Mouse (Mus musculus): ENCODE measurements around the gene Hs3st4. TPM values are rescaled to one million over a fixed set of nuclear protein-coding genes. Genes with fewer than 3 reads are reported as not detected.

Gene Hs3st4
- total RNA-seq, 2 experiments from 2014 or later: 0.14 TPM; not detected in 1

DNA sequence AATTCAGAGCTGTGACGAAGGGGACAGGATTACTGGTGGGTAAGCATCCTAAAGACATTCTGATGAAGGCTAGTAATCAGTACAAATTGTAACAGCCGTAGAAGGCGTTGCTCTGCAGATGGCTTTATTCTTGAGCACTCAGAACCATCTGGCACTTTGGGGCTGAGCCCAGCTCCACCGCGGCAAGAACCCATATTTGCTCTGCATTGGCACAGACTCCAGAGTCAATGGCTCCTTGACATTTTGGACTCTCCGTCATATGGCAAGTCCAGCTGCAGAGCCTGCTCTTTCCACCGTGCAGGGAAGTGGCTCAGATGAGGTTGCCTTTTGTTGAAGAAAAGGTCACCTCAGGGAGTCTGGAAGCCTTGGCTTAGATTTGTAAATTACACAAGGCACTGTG, 148.6 kb downstream of the Hs3st4 start:
- intact Hi-C loops (cut with DNase I): no loop called here

DNA sequence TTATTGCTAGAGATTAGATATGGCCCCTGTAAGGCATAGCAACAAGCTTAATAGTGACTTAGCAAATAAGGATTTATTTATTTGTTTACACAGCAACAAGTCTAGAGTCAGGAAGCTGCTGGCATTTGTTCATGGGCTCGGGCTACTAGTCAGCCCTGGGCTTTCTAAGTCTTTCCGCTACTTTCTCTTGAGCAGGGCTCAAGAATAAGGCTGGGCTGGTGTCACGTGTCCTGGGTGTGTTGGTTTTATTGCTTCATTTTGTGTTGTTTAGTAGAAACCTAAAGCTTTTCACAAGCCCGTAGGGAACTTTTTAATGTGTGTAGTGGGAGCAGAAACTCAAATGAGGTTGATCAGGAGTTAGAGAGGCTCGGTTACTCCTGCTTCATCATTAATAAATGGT, 153.5 kb downstream of the Hs3st4 start:
- intact Hi-C loops (cut with DNase I): no loop called here
- DNase-seq: no peak

More for the DNA sequence above, 148.6 kb downstream of the Hs3st4 start:
- DNase-seq: peak; percentile 27 to 35

DNA sequence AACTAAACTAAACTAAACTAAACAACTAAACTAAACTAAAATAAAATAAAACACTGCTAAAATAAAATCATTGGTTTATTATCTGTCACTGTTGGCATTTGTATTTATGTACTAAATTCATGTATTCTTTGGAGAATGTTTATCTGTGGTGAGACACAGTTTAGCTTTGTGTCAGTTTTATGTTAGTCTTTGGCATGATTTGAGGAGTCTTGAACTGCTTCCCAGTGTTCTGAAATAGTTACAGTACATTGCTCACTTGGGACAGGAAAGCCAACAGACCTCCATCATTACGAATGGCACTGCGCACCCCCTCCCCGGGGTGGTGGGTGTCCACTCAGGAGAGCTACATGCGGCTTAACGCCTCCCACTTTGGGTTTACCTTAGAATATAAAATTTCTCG, 158.6 kb downstream of the Hs3st4 start:
- intact Hi-C loops (cut with DNase I): no loop called here

DNA sequence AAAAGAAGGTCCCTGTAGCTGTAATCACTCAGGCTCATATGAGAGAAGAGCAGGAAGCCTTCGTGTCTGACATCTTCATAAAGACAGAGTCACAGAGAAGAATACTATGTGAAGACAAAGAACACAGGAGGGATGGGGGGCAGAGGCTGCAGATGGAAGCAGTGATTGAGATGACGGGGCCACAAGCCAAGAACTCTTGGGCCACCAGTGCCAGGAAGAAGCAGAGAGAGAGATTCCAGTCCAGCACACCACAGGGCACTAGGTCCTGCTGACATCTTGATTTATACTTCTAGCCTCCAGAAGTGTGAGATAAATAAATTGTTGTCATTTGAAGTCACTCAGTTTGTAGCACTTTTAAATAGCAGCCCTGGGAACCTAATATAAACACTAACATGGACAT, 168.2 kb downstream of the Hs3st4 start:
- intact Hi-C loops (cut with DNase I): no loop called here
- no peak for DNase-seq

More for the DNA sequence above, 158.6 kb downstream of the Hs3st4 start:
- no peak for DNase-seq

DNA sequence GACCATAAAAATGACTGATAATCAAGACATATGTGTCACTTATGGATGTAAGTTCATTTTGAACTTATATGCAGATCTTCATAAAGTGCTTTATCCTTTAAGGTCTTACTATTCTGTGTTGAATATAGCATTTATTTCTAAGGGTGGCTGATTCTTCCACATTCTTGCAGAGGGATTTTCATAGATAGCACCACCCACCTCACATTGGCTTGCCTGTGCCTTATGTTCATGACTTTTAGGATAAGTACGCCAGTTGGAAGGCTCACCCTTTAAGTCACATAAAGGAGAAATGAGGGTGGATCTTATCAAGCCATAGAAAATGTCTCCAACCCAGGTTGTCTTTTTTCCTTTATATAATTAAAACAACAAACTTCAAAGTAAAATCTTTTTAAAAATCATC, 180.6 kb downstream of the Hs3st4 start:
- intact Hi-C loops (cut with DNase I): no loop called here
- no peak for DNase-seq

DNA sequence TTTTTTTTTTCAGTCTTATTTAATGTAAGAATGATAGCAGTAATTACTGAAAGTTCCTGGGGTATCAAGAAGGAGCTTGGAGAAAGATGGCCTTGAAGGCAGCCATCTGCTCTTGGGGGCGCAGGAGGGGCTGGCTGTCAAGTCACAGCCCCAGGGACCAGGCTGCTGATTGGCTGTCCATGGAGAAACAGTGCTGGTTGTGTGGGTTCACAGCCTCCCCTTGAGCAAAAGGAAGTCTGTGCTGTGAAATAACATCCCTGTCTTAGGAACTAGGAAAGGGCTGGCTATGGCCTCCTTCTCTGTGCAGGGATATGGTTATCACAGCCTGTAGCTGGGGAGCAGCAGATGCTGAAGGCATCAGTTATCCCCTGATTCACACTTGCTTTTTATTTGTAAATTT, 183.6 kb downstream of the Hs3st4 start:
- intact Hi-C loops (cut with DNase I): no loop called here
- DNase-seq: no peak

DNA sequence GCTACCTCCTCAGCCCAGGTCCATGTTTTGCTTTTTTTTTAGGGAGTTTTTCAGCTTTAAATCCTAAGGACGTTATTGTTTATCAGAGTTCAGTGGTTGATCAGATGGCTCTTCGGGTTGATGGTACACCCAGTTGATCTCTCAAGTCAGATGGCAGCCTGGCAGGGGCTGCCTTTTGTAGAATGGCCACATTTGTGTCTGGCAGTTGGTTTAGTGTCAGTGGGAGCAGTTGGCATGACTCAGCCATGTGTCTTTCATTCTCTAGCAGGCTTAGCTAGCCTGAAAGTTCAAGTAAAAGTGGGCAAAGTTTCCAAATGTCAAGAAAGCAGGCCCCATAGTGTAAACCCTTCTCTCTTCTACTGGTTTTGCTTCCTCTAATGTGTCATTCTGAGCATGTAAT, 186.1 kb downstream of the Hs3st4 start:
- DNase-seq: no peak
- intact Hi-C loops (cut with DNase I): no loop called here

DNA sequence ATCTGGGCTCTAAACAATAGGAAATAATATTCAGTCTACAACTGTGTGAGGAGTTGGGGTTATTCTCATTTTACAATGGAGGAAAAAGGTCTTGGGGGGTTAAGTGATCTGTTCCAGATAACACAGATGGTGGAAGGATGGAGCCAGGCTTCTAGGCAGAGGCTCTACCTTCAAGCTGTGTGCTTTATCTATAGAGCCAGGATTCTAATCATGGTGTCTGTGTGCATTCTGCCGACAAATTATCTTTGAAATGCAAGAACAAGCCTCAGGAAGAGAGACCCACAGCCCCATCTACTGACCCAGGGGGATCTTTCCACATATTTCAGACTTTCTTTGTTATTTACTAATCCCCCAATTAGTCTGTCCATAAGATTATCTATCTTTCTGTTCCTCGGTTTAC, 187.3 kb downstream of the Hs3st4 start:
- no peak for DNase-seq
- intact Hi-C loops (cut with DNase I): no loop called here

DNA sequence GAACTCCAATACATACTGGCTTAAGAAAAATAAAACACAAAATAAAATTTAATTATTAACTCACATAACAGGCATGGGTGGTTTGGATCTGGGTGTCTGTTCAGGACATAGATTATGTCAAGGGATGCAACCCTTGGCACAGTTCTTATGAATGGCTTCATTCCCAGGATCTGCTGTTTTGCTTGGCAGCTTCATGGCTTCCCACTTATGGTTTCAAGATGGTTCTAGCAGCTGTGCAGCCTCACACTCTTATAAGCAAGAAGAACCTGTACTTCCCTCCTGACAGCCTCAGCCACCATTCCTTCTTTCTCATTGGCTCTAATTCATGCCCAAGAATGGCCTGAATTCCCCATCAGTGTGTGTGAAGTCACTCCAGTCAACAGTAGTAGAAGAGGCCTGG, 189.3 kb downstream of the Hs3st4 start:
- intact Hi-C loops (cut with DNase I): no loop called here
- DNase-seq: peak in 1 of 2 experiments; percentile 4

DNA sequence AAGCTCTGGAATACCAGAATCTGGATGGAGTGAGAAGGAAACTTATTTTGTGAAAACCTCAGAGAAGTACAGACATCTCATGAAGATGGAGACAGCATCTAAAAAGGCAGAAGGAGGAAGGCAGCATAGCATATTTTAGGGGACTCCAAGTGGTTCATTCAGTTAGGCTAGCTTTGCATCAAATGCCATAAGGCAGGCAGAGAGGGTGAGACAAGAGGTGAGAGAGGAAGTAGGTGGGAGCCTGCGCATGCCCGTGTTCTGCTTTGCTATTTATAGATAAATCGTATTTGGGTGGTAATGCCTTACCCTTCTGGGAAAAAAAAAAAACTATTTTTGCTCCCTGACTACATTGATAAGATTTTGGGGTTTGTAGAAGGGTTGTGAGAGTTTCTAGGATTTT, 198.3 kb downstream of the Hs3st4 start:
- no peak for DNase-seq
- intact Hi-C loops (cut with DNase I): no loop called here

DNA sequence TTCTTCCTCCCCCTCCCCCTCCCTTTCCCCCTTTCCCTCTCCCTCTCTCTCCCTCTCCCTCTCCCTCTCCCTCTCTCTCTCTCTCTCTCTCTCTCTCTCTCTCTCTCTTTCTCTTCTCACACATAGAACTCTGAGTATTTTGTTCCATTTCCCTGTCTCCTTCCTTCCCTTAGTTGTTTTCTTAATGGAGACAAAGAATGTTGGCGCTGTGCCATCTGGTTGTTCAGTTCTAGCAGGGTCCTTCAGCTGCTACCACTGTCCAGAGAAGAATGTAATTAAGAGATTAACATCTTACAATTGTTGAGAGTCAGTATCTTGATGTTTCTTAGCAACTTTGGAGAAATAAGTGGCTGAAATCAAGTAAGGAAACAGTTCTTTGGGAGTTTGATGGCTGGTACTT, 202.0 kb downstream of the Hs3st4 start:
- DNase-seq: no peak

DNA sequence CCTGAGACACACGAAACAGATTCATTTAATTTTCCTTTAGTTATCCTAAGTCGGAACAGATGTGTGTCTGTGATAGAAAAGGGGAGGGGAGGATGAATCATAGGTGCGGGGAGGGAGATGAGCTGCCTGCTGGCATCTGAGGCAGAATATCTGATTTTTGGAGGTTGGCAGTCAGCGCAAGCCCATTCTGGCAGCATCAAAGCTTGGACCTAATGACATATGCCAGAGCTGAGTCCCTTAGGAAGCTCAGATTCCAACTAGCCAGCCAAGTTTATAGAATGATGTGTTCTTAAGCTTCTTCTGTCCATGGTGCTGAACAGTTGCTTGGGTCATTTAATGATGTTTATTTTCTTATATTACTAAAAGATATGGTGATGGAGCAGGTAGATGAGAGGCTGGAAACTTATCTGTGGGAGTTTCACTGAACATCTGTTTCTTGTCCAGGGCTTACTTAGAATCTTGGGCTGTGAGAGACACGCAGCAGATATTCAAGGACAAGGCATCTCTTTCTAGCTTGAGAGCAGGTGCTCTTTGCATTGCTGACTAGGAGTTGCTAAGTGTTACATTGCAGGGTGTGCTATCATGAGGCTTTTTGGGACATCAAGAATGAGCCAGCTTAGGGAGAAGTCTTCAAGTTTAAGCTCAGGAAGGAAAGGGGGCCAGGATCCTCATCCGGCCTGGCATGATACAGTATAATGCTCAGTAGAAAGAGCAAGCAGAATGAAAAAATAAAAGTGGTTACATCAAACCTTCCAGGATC, 216.3 kb downstream of the Hs3st4 start:
- intact Hi-C loops (cut with DNase I): no loop called here
- peak; percentile 3 to 13 for DNase-seq

More for the DNA sequence above, 202.0 kb downstream of the Hs3st4 start:
- intact Hi-C loops (cut with DNase I): no loop called here

DNA sequence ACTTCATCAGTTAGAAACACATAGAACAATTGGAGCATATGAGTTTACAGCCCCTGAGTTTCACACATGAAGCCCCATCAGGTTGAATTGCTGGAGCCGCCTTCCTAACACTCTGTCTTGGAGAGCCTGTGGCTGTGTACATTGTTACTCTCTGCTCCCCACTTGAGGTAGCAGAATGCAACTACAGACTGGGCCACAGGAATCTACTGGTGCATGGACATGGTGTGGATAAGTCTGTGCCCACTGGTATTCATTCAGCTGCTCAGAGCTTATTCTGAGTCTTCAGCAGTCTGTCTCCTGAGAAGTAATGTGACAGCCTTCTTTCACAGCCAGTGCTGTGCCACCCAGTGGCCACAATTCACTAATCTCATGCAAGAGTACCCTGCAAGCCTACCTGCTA, 234.3 kb downstream of the Hs3st4 start:
- intact Hi-C loops (cut with DNase I): no loop called here
- no peak for DNase-seq

DNA sequence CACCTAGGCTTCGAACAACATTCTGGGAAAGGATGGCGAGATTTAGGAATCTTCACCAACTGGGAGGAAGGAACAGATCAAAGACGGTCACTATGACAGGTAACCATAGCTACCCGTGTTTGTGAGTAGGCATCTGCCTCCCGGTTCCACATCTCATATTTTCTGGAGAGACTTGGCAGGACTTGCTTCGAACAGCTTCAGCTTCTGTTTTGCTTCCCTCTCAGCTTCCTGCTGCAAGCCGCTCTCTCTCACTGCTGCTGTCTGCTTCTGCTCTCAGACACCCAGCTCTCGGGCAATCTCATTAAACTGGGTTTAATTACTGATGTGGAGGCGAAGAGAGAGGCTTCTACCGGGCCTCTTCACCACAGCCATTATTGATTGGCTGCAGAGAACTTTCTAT, 237.9 kb downstream of the Hs3st4 start:
- DNase-seq: no peak
- intact Hi-C loops (cut with DNase I): no loop called here

DNA sequence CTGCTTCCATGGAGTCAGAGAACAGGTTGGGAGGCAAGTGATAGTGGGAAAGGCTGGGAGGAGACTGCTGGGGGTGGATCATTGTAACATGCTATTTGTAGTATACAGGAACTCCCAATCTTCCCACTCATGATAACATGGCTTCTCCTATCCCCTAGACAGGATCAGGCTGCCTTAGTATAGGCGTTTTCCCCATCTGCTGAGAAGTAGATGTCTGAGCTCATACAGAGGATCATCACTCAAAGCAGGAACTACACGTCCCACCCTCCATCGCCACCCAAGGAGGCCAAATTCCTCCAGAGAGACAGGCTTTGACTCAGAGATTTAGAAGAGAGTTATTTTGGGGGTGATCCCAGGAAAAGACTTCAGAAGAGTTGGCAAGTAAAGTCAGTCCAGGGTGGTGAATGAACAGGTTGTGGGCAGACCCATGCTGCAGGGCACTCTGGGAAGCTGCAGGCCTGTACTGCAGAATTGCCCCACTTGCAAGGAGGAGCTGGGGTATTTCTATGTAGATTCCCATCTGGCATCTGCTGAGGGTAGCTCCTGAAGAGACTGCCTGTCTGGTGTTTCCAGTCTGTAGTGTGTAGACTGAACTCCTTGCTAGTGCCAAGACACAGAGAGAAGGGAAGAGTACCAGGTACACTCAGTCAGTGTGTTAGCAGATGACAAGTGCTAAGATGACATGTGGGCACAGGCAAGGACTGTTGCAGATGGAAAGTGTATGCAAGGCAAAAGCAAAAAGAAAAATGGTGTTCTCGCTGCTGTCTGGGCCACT, 255.4 kb downstream of the Hs3st4 start:
- DNase-seq: no peak
- intact Hi-C loops (cut with DNase I): no loop called here

DNA sequence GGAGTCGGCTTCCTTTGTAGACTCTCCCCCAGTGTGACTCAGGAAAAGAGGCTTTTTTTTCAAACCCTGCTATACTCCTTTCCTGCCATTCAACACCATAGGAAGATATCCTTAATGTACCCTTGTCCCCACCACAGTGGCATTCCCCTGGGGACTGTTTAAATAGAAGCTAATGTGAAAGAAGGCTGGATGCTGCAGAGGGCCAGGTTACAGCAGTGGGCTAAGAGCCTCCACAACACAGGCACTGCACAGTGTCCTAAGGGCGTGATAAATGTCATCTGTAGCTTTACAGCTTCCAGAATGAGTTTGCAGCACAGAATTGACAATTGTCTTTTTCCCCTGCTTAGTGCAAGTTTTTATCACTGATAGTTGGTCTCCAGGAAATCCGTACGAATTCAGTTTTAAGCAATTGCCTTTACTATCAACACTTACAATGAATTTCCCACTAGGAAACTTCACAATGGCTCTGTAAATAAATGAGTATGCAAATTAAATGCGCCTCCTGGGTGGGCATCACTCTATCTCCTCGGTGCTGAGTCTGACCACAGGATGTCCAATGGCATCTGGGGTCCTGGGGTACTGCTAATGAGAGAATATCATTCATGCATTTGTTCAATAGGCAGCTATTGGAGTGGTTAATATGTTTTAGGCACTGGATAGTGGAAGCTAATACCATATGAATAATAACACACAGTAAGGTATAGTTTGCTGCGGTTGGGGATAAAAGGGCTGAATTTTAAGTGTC, 257.4 kb downstream of the Hs3st4 start:
- intact Hi-C loops (cut with DNase I): no loop called here
- no peak for DNase-seq

DNA sequence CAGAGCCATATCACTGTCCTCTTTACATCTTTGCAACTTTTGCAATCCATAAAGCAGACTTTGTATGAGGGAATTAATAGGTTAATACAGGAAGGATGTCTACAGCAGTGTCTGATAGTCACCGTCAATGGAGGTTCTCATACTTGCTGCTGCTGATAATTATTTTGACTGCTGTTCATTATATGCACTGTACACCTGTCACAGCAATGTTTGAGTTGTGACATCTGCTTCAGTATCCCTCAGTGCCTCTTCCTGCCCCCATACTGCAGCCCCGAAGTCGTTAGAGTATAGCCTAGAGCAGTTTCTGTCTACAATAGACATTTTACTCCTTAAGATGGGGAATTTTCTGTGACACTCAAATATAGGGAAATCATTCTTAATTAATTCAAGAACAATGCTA, 267.2 kb downstream of the Hs3st4 start:
- intact Hi-C loops (cut with DNase I): no loop called here
- DNase-seq: no peak

DNA sequence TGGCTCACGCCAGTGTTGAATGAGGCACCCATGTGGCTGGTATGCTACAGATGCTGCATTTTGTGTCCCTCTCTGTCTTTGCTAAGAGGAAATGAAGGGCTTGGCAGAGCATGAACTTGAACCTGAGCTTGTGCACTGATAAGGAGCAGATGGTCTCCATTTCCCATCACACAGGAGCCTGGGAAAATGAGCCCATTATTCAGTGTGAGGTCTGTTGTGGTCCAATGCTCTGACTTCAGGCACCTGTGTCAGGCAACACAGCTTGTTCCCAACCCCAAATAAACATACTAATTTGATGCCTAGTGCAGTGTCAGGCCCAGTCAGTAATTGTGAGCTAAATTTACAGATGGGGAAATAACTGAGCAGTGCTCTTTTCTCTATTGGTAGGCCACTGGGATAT, 267.9 kb downstream of the Hs3st4 start:
- DNase-seq: no peak
- intact Hi-C loops (cut with DNase I): no loop called here

DNA sequence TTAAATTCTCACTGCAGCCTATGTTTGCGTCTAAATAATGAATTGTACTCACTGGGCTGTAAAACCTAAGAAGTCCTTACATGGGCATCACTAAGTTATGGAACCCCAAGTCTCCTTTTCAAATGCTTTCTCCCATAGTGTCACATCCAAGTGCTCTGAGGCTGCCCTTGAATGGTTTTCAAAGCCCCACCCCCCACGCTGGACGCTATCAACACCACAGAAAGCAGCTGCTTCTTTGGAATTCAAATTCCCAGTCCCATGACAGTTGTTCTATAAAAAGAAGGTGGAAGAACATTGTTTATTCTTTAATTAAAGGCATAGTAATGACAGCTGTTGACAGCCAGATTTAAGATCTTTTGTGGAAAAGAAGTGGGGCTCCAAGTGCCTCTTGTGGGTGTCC, 275.8 kb downstream of the Hs3st4 start:
- intact Hi-C loops (cut with DNase I): no loop called here
- DNase-seq: peak; percentile 26 to 46

DNA sequence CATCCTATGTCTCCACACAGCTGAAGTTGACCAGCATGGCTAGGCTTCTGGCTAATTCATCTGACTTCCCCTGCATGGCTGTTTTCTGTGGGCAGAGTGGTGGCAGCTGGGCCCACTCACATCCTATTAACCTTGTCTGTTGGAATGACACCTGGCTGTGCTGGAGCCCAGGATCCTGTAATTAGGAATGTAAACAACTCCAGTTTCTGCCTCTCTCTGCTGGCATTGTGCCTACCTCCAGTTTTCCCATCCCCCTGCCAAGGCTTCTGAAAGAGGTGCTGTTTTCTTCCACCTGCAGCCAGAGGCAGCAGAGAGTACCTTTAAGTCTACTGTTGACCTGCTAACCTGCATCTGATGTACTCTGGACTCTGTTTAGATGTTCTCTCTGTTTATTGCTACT, 288.1 kb downstream of the Hs3st4 start:
- intact Hi-C loops (cut with DNase I): no loop called here
- DNase-seq: no peak

DNA sequence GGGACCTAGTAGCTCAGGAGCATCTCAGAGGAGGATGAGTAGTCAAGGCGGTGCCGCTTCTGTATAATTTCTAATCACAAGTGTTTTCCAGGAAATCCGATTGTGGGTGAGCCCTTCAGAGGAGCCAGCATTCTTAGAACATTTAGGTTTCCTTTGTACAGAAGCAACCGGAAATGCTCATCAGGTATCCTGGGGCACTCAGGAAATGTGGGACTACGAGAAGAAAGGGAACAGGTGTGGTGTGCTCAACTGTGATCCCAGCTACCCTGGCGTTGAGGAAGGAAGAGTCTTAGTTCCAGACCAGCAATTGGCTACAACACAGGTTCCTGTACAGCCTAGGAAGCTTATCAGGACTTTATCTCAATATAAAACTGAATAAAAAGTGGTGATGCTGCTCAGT, 307.2 kb downstream of the Hs3st4 start:
- no peak for DNase-seq
- intact Hi-C loops (cut with DNase I): no loop called here

DNA sequence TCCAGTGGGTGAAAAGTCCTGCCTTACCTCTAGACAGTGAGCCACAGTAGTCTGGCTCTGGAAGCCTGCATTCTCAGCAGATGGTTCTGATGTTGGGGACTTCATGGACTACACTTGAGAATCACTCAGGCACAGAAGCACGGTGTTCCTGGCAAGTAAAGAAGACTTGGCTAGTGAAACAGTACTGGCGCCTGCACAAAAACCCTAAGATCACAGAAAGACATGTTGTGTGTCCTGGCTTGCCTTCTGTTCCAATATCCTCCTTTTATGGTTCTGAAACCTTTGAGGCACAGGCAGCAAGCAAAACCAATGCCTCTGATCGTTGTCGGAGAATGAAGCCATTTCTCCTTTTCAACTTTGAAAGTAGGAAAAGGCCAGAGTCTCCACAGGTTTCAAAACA, 336.8 kb downstream of the Hs3st4 start:
- intact Hi-C loops (cut with DNase I): no loop called here
- DNase-seq: no peak

Data from heart, postnatal 10 days (tissue).